Mouse (Mus musculus): ENCODE results near the gene Mtfr1l.

DNA sequence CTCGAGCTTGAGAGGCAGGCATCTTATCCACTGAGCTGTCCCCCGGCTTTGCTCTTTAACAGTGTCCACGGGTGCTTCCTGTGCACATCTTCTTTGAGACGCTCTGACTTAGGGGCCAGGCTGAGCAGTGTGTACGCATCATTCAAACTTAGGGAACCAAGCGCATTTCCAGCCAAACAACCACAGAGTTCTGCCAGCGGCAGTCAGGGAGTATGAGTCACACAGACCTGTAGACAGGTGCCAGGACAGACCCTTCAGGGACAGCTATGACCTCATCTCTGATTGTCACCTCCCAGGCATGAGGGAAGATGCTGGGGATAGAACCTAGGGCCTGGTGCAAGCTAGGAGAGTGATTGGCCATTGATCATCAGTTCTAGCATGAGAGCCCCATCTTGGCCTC is 24.0 kb upstream of the Mtfr1l start:
- TF ChIP-seq CTCF (IDR thresholded peaks at IDR 0.05; ENCODE audit: low read depth) (no peak), EP300 (IDR thresholded peaks at IDR 0.05; ENCODE audit: low read depth) (no peak)

Data from liver, postnatal 0 days (tissue).